Mouse (Mus musculus) small intestine, adult 10 weeks (tissue): Measurements from ENCODE around the gene Stk19. TPM values are rescaled to one million over a fixed set of nuclear protein-coding genes. Genes with fewer than 3 reads are reported as not detected.

Source experiments
- polyA plus RNA-seq: library from polyadenylated mRNA; stranded (reverse); fragments of 350-450 nt; fragmentation: Illumina TruSeq; extraction: RNeasy Lipid Tissue Mini Kit (QIAGEN cat#74804); gene quantifications from one replicate; pipeline ENCODE4 v1.2.3, GENCODE M21; 2014; ENCODE audit warnings: low replicate concordance

Gene Stk19
- 17.0 TPM for polyA plus RNA-seq

DNA sequence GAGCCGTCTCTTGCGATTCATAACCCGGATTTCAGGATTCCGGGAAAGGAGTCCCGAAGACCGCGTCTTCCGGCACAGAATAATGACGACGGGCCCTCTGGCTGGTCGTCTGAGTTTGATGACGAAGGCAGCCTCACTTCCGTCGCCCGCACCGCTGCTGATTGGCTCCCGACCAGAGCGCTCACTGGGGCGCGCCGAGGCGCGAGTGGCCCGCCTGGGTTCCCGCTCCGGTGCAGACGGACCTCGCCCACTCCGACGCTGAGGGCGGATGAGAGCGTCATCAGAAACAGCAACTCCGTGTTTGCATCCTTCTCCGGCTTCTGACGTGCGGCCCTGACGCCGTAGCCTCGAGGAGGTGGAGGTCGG is at the start of gene Stk19, which contains the start of gene Dxo:
Stk19 (minus strand) TSS at position 90 of the 366 bp plus-strand sequence.
Dxo (plus strand) TSS at position 164 of the 366 bp plus-strand sequence.

DNA sequence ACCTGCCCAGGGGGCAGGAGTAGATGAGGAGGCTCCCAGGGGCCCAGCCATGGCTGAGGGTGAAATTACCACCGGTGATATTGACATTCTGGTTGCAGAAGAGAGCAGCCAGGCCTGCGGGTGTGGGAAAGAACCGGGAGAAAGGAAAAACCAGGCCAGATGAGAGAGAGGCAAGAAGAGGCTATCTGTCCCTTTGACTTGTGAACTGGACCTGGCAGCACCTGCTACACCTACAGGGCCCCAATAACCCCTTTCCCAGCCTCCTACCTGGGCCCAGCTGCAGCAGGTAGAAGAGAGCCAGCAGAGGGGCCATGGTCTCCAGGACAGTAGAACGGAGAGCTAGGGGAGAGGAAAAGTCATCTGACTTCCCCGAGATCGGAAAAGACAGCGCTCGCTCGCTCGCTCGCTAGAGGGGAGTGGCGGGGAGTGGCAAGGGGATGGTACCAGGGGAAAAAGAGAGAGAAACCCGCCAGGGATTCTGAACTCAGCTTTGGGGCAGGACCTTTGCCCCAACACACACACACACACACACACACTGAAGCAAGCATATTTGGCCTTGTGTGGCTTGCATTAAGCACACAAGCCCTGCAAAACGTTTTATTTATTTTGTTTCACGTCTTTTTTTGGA is 45.1 kb upstream of the Stk19 start, which contains the start of gene Gm20547:
Gm20547 (minus strand) TSS at position 360 of the 628 bp plus-strand sequence.

DNA sequence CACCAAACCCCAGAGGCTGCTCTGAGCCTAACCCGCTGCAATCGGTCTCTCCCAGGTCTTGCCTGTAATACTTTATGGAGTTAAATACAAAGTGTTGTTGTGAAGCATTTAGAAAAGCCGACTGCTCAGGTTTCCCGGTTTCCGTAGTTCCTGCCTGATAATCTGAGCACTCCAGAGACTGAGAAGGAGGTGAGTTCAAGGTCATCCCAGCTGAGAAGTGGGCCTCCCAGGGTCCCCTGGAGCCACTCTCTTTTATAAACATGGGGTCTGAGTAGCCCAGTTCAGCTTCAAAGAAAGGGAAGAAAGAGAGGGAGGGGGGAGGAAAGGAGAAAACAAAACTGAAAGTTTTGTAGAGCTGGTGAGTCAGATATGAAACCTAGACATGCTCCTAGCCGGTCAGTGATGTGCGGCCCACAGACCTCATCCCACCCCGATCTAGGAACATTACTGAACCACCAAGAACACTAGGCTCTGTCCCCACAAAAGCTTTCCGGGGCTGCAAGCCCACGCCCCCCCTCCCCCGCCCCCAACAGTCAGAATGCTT is 42.7 kb upstream of the Stk19 start, which contains the start of gene Zbtb12:
Zbtb12 (plus strand) TSS at position 148 of the 544 bp plus-strand sequence.

DNA sequence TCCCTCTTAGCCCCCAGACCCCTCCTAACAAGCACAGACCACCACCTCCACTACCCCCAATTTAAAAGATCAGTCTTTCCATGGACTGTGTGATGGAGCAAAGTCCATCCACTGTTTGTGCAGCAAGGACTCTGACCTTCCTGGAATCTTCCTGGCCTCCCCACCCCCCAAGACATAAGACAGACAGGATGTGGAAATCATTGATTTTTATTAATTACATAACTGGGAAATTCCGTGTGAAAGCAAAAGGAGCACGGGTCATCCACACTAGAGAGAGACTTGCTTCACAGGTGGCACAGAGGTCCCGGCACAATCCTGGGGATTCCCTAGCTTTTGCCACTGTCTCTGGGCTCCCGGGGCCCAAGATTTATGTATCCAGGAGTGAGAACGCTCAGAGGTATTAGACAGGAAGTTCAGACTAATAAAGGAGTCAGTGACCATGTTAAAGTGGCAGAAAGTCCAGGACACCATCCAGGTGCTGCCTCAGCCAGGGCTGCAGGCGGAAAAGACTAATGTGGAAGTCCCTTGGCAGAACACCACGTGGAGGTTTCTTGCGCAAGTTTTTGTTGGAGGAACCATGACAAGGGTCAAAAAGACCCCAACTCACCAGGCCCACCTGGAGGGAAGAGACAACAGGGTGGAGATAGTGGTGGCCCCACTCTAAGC is 25.8 kb upstream of the Stk19 start, which contains the start of gene Cfb:
Cfb (minus strand) TSS at position 103 of the 666 bp plus-strand sequence.

DNA sequence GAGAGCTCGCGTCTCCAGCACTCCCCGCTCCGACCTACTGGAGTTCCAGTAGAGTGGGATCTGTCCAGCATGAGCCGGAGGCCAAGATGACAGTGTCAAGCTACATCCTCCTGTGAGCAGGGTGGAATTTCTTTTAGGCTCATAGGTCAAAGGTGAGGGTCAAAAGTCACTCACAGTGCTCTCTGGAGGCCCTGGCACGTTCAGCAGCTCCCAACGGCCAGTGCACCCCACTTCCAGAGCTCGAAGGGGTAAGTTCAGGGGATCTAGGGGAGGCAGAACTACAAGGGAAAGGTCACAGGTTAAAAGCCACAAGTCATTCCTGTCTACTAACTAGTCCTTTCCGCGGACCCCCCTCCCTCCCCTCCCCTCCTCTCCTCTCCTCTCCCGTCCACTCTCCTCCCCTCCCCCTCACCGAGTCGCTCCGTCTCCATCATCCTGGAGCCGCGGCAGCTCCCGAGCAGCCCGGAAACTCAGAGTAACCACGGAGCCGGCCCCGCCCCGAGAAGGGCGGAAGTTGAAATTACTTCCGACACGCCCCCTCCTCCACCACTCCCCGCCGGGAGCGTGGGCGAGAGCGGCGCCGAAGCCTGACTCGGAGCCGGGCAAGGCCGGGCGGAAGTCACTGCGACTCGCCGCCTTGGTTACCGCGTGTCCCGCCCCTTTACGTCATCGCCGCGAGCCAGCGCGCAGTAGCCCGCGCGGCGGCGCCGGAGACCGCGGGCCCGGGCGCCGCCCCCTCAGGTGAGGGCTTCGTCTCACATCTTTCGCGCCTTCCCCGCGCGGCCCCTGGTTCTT is 13.2 kb upstream of the Stk19 start, which contains the start of the genes Skiv2l and Nelfe:
Skiv2l (minus strand) TSS at position 489 of the 795 bp plus-strand sequence.
Nelfe (plus strand) TSS at position 670 of the 795 bp plus-strand sequence.

DNA sequence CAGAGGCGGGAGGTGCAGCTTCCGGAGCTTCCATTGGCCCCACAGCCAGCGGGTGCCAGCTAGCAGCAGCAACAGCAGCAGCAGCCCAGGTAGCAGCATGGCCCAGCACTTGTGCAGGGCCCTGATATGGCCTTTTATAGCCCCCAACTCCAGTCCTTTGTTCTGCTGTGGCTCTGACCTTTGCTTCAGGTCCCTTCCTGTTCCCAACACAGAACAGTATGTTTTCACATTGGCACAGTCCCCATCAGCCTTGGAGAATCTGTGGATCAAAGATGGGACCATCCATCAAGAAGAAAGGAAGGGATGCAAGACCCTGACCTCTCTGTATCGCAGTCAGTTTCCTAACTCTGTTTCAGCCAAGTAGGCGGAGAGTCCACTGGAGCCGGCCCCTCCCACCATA is 32.4 kb downstream of the Stk19 start, which contains the start of gene Cyp21a1:
Cyp21a1 (minus strand) TSS at position 261 of the 400 bp plus-strand sequence.

Other genes starting within 250 kb of the Stk19 start
- 2.0 TPM for gene Gpsm3, start 247.1 kb downstream of the Stk19 start, polyA plus RNA-seq
- gene Pbx2, start 245.7 kb downstream of the Stk19 start, polyA plus RNA-seq, result 13.8 TPM
- not detected for gene Ager, start 239.1 kb downstream of the Stk19 start, polyA plus RNA-seq
- gene Rnf5, start 233.3 kb downstream of the Stk19 start, polyA plus RNA-seq, result 56.8 TPM
- 3.7 TPM for gene Agpat1, start 232.7 kb downstream of the Stk19 start, polyA plus RNA-seq
- gene Egfl8, start 221.0 kb downstream of the Stk19 start, polyA plus RNA-seq, result not detected
- gene Ppt2, start 208.4 kb downstream of the Stk19 start, polyA plus RNA-seq, result 0.74 TPM
- gene Prrt1, start 207.4 kb downstream of the Stk19 start, polyA plus RNA-seq, result 1.6 TPM
- gene Fkbpl, start 192.2 kb downstream of the Stk19 start, polyA plus RNA-seq, result 1.6 TPM
- gene Atf6b, start 189.8 kb downstream of the Stk19 start, polyA plus RNA-seq, result 1.3 TPM
- gene Tnxb, start 166.4 kb downstream of the Stk19 start, polyA plus RNA-seq, result not detected
- 0.19 TPM for gene C4b, start 93.1 kb downstream of the Stk19 start, polyA plus RNA-seq
- not detected for gene Cyp21a1, start 32.4 kb downstream of the Stk19 start, polyA plus RNA-seq
- gene Dxo, start 74 bp upstream of the Stk19 start, polyA plus RNA-seq, result 1.6 TPM
- 4.8 TPM for gene Skiv2l, start 13.3 kb upstream of the Stk19 start, polyA plus RNA-seq
- gene Nelfe, start 13.4 kb upstream of the Stk19 start, polyA plus RNA-seq, result 0.41 TPM
- 20.3 TPM for gene Cfb, start 25.6 kb upstream of the Stk19 start, polyA plus RNA-seq
- gene Zbtb12, start 42.5 kb upstream of the Stk19 start, polyA plus RNA-seq, result 1.3 TPM
- 2.4 TPM for gene Gm20547, start 45.1 kb upstream of the Stk19 start, polyA plus RNA-seq
- gene C2, start 61.3 kb upstream of the Stk19 start, polyA plus RNA-seq, result not detected
- gene Ehmt2, start 61.5 kb upstream of the Stk19 start, polyA plus RNA-seq, result 5.3 TPM
- 2.7 TPM for gene Slc44a4, start 77.5 kb upstream of the Stk19 start, polyA plus RNA-seq
- 3.6 TPM for gene Neu1, start 94.3 kb upstream of the Stk19 start, polyA plus RNA-seq
- gene Hspa1b, start 122.3 kb upstream of the Stk19 start, polyA plus RNA-seq, result 1.3 TPM
- gene Gm20481, start 133.0 kb upstream of the Stk19 start, polyA plus RNA-seq, result not detected
- 0.52 TPM for gene Hspa1a, start 135.2 kb upstream of the Stk19 start, polyA plus RNA-seq
- not detected for gene Hspa1l, start 135.8 kb upstream of the Stk19 start, polyA plus RNA-seq
- 12.4 TPM for gene Lsm2, start 144.9 kb upstream of the Stk19 start, polyA plus RNA-seq
- gene Vars, start 164.0 kb upstream of the Stk19 start, polyA plus RNA-seq, result 0.37 TPM
- 0.11 TPM for gene Vwa7, start 179.6 kb upstream of the Stk19 start, polyA plus RNA-seq
- gene Sapcd1, start 191.1 kb upstream of the Stk19 start, polyA plus RNA-seq, result not detected
- gene Msh5, start 209.8 kb upstream of the Stk19 start, polyA plus RNA-seq, result 0.93 TPM
- gene Clic1, start 213.0 kb upstream of the Stk19 start, polyA plus RNA-seq, result 31.3 TPM
- gene Ddah2, start 222.1 kb upstream of the Stk19 start, polyA plus RNA-seq, result not detected
- gene Ly6g6c, start 228.4 kb upstream of the Stk19 start, polyA plus RNA-seq, result not detected
- 0.59 TPM for gene Mpig6b, start 229.2 kb upstream of the Stk19 start, polyA plus RNA-seq
- gene Ly6g6e, start 240.0 kb upstream of the Stk19 start, polyA plus RNA-seq, result not detected
- not detected for gene Ly6g6d, start 241.1 kb upstream of the Stk19 start, polyA plus RNA-seq
- not detected for gene Ly6g6f, start 248.7 kb upstream of the Stk19 start, polyA plus RNA-seq